Mouse (Mus musculus): ENCODE measurements around the gene Dhrs1.

DNA sequence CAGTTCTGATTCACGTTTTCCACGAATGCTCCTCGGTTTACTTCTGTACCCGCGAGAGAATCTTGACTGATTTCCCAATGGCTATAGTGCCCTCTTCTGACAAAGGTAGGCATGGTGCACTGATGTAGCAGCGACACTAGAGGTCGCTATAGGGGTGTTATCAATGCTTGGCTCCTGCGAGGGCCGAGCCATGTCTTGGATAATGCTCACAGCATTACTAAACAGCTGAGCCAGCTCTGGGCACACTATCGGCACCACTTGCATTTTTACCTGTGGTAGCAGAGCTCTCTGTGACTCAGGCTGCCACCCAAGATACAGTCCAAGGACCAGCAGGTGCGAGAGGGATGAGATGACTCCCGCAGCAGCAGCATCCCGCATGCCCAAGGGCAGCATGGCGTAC lies 35.8 kb upstream of the Dhrs1 start:
- TF ChIP-seq POLR2A (IDR thresholded peaks at IDR 0.05; ENCODE audit: control insufficient read depth, extremely low read depth, insufficient read depth, low read length, poor library complexity) (no peak), CTCF (IDR thresholded peaks at IDR 0.05; ENCODE audit: borderline replicate concordance, control insufficient read depth, extremely low read depth, insufficient read depth, low read length, poor library complexity) (peak; percentile 76; the same call in 1 of the 2 replicates)
